Comparison of ENCODE assay signal across 7 mouse cellular contexts in genomic region chr15:98918499-98918895, GRCm38 (mm10). TPM values are rescaled to one million over a fixed set of nuclear protein-coding genes. Genes with fewer than 3 reads are reported as not detected.
DNase-seq lines count a peak whose midpoint lies in the region; ATAC-seq and TF ChIP-seq lines count a peak whose summit lies in the region.
"Not testable (repeated sequence)": the region's sequence is repeated elsewhere in the genome, so short reads cannot be mapped to it uniquely, and the experiment has no call there.

No protein-coding gene starts in this region.

- not testable (repeated sequence) for DNase-seq in forebrain, embryonic 14.5 days (ENCODE audit: low spot score); lung, postnatal 0 days (ENCODE audit: low spot score)

- peak overlapping the region; percentile 44 for H3K4me2 ChIP-seq in forebrain, embryonic 14.5 days (ENCODE audit: low read length)
- H3K4me2 ChIP-seq in heart, embryonic 16.5 days (ENCODE audit: low read depth, low read length): peak overlapping the region; percentile 64
- H3K4me2 ChIP-seq in intestine, postnatal 0 days (replicated peaks; ENCODE audit: low read depth): peak overlapping the region; percentile 82
- H3K4me2 ChIP-seq in limb, embryonic 15.5 days: peak overlapping the region; percentile 78
- peak overlapping the region; percentile 48 for H3K4me2 ChIP-seq in lung, postnatal 0 days (replicated peaks; ENCODE audit: low read depth, low read length)
- peak overlapping the region; percentile 83 for H3K4me2 ChIP-seq in neural tube, embryonic 12.5 days (replicated peaks)

- H3K36me3 ChIP-seq in forebrain, embryonic 14.5 days (ENCODE audit: control insufficient read depth, insufficient read depth, low read length): peaks cover 14% of the 10 kb centered on the region
- H3K36me3 ChIP-seq in heart, embryonic 16.5 days (ENCODE audit: control insufficient read depth, insufficient read depth); intestine, postnatal 0 days (ENCODE audit: control insufficient read depth, insufficient read depth); limb, embryonic 15.5 days; lung, postnatal 0 days (ENCODE audit: insufficient read depth, low read length): not testable (repeated sequence)
- peaks cover 15% of the 10 kb centered on the region for H3K36me3 ChIP-seq in neural tube, embryonic 12.5 days

- TF ChIP-seq CTCF in cortical plate, adult 2 months (IDR thresholded peaks at IDR 0.05; ENCODE audit: extremely low read depth, insufficient read depth, low read length); intestine, postnatal 0 days (IDR thresholded peaks at IDR 0.05; ENCODE audit: low read depth); lung, postnatal 0 days (IDR thresholded peaks at IDR 0.05): not testable (repeated sequence)

- H3K4me1 ChIP-seq in cortical plate, adult 2 months (ENCODE audit: control insufficient read depth, insufficient read depth, low read length); heart, embryonic 16.5 days (ENCODE audit: control insufficient read depth, insufficient read depth, low read length); intestine, postnatal 0 days (replicated peaks; ENCODE audit: control insufficient read depth, insufficient read depth, low read length); lung, postnatal 0 days (ENCODE audit: insufficient read depth, low read depth, low read length): not testable (repeated sequence)
- H3K4me1 ChIP-seq in forebrain, embryonic 14.5 days (ENCODE audit: control insufficient read depth, insufficient read depth, low read length): peaks cover 14% of the 10 kb centered on the region
- H3K4me1 ChIP-seq in limb, embryonic 15.5 days: peaks cover 19% of the 10 kb centered on the region
- H3K4me1 ChIP-seq in neural tube, embryonic 12.5 days: peaks cover 26% of the 10 kb centered on the region

- peak overlapping the region; percentile 74 for H3K4me3 ChIP-seq in cortical plate, adult 2 months (ENCODE audit: insufficient read depth, low read length)
- peak overlapping the region; percentile 98 for H3K4me3 ChIP-seq in forebrain, embryonic 14.5 days (ENCODE audit: low read depth, low read length)
- H3K4me3 ChIP-seq in heart, embryonic 16.5 days (ENCODE audit: low read length): peak overlapping the region; percentile 95
- peak overlapping the region; percentile 89 for H3K4me3 ChIP-seq in intestine, postnatal 0 days (ENCODE audit: low read depth, low read length)
- H3K4me3 ChIP-seq in limb, embryonic 15.5 days: peak overlapping the region; percentile 84
- H3K4me3 ChIP-seq in lung, postnatal 0 days (ENCODE audit: low read depth, low read length): peak overlapping the region; percentile 19; the same call in 1 of the 2 replicates
- H3K4me3 ChIP-seq in neural tube, embryonic 12.5 days: peak overlapping the region; percentile 88

- TF ChIP-seq POLR2A in cortical plate, adult 2 months (IDR thresholded peaks at IDR 0.05; ENCODE audit: extremely low read depth, insufficient read depth, low read length): not testable (repeated sequence)

- H3K27me3 ChIP-seq in forebrain, embryonic 14.5 days (replicated peaks; ENCODE audit: control insufficient read depth, insufficient read depth, low read length); heart, embryonic 16.5 days (ENCODE audit: control insufficient read depth, insufficient read depth, low read length); intestine, postnatal 0 days (replicated peaks; ENCODE audit: control insufficient read depth, insufficient read depth, low read length); limb, embryonic 15.5 days; lung, postnatal 0 days (replicated peaks; ENCODE audit: insufficient read depth, low read length); neural tube, embryonic 12.5 days (replicated peaks): not testable (repeated sequence)

- not testable (repeated sequence) for H3K27ac ChIP-seq in cortical plate, adult 2 months (ENCODE audit: insufficient read depth, low read length)
- peak overlapping the region; percentile 98 for H3K27ac ChIP-seq in forebrain, embryonic 14.5 days (ENCODE audit: low read depth, low read length)
- peak overlapping the region; percentile 74 for H3K27ac ChIP-seq in heart, embryonic 16.5 days (ENCODE audit: low read length)
- H3K27ac ChIP-seq in intestine, postnatal 0 days (ENCODE audit: low read depth, low read length): peak overlapping the region; percentile 93
- H3K27ac ChIP-seq in limb, embryonic 15.5 days: peak overlapping the region; percentile 95
- peak overlapping the region; percentile 74; the same call in 1 of the 2 replicates for H3K27ac ChIP-seq in lung, postnatal 0 days (ENCODE audit: low read length)
- peak overlapping the region; percentile 37; the same call in 1 of the 2 replicates for H3K27ac ChIP-seq in neural tube, embryonic 12.5 days

- not testable (repeated sequence) for TF ChIP-seq EP300 in lung, postnatal 0 days (IDR thresholded peaks at IDR 0.05)

- 27% methylated on average over 8 of the region's 8 CpGs for WGBS in forebrain, embryonic 14.5 days
- 28% methylated on average over 8 of the region's 8 CpGs for WGBS in heart, embryonic 16.5 days
- 20% methylated on average over 8 of the region's 8 CpGs for WGBS in intestine, postnatal 0 days
- WGBS in limb, embryonic 15.5 days: 22% methylated on average over 8 of the region's 8 CpGs
- 18% methylated on average over 8 of the region's 8 CpGs for WGBS in lung, postnatal 0 days
- 27% methylated on average over 8 of the region's 8 CpGs for WGBS in neural tube, embryonic 12.5 days

- not testable (repeated sequence) for ATAC-seq in forebrain, embryonic 14.5 days; heart, embryonic 16.5 days (replicated peaks; ENCODE audit: extremely low read depth, insufficient read depth, low FRiP score); intestine, postnatal 0 days; limb, embryonic 15.5 days (ENCODE audit: insufficient number of reproducible peaks, low FRiP score, low TSS enrichment, low read depth); lung, postnatal 0 days; neural tube, embryonic 12.5 days (ENCODE audit: low FRiP score, low read depth)

- H3K9ac ChIP-seq in forebrain, embryonic 14.5 days (ENCODE audit: low read length): peak overlapping the region; percentile 89
- peak overlapping the region; percentile 72 for H3K9ac ChIP-seq in heart, embryonic 16.5 days (ENCODE audit: low read length)
- H3K9ac ChIP-seq in intestine, postnatal 0 days (ENCODE audit: low read depth, low read length): peak overlapping the region; percentile 40; the same call in 1 of the 2 replicates
- H3K9ac ChIP-seq in limb, embryonic 15.5 days: 0 out of 2 replicates have a peak overlapping the region, but pooled peaks have one; percentile 14
- 0 out of 2 replicates have a peak overlapping the region, but pooled peaks have one; percentile 6 for H3K9ac ChIP-seq in lung, postnatal 0 days (replicated peaks; ENCODE audit: low read depth)
- peak overlapping the region; percentile 45; the same call in 1 of the 2 replicates for H3K9ac ChIP-seq in neural tube, embryonic 12.5 days

- H3K9me3 ChIP-seq in forebrain, embryonic 14.5 days (replicated peaks; ENCODE audit: control insufficient read depth, low read length); heart, embryonic 16.5 days (replicated peaks; ENCODE audit: control insufficient read depth, low read length); intestine, postnatal 0 days (ENCODE audit: control insufficient read depth); limb, embryonic 15.5 days; lung, postnatal 0 days (ENCODE audit: low read length); neural tube, embryonic 12.5 days: not testable (repeated sequence)

RNA-seq across cellular contexts. Expression of gene Lmbr1l, which starts 0.5 kb away (rescaled TPM):
- polyA plus RNA-seq in cortical plate, adult 2 months (2012; rRNA removed): 24.7 and 27.1 TPM in 2 replicates
- polyA plus RNA-seq in forebrain, embryonic 14.5 days (2014; fragmentation: Nextera tagmentation; extraction: Ambion mirVana): 10.9 TPM in 2 replicates
- 13.3 and 13.9 TPM in 2 replicates for polyA plus RNA-seq in heart, embryonic 16.5 days (2015; fragmentation: Nextera tagmentation; extraction: Ambion mirVana)
- 27.0 and 30.6 TPM in 2 replicates for polyA plus RNA-seq in intestine, postnatal 0 days (2015; fragmentation: Nextera tagmentation; extraction: Ambion mirVana)
- 19.7 and 21.8 TPM in 2 replicates for polyA plus RNA-seq in limb, embryonic 15.5 days (2015; fragmentation: Nextera tagmentation; extraction: Ambion mirVana)
- polyA plus RNA-seq in lung, postnatal 0 days (2015; fragmentation: Nextera tagmentation; extraction: Ambion mirVana): 16.5 and 17.0 TPM in 2 replicates
- 35.9 and 40.0 TPM in 2 replicates for polyA plus RNA-seq in neural tube, embryonic 12.5 days (2016; fragmentation: Nextera tagmentation; extraction: Ambion mirVana)

RNA-seq across cellular contexts. Expression of gene Tuba1b, which starts 15.9 kb away (rescaled TPM):
- polyA plus RNA-seq in cortical plate, adult 2 months (2012; rRNA removed): 1,160 and 1,231 TPM in 2 replicates
- 1,499 and 1,719 TPM in 2 replicates for polyA plus RNA-seq in forebrain, embryonic 14.5 days (2014; fragmentation: Nextera tagmentation; extraction: Ambion mirVana)
- 1,504 and 1,594 TPM in 2 replicates for polyA plus RNA-seq in heart, embryonic 16.5 days (2015; fragmentation: Nextera tagmentation; extraction: Ambion mirVana)
- polyA plus RNA-seq in intestine, postnatal 0 days (2015; fragmentation: Nextera tagmentation; extraction: Ambion mirVana): 391 and 435 TPM in 2 replicates
- polyA plus RNA-seq in limb, embryonic 15.5 days (2015; fragmentation: Nextera tagmentation; extraction: Ambion mirVana): 1,374 and 1,490 TPM in 2 replicates
- polyA plus RNA-seq in lung, postnatal 0 days (2015; fragmentation: Nextera tagmentation; extraction: Ambion mirVana): 415 and 427 TPM in 2 replicates
- 1,299 and 1,329 TPM in 2 replicates for polyA plus RNA-seq in neural tube, embryonic 12.5 days (2016; fragmentation: Nextera tagmentation; extraction: Ambion mirVana)

RNA-seq across cellular contexts. Expression of gene Dhh, which starts 20.2 kb away (rescaled TPM):
- 0.25 and 0.28 TPM in 2 replicates for polyA plus RNA-seq in cortical plate, adult 2 months (2012; rRNA removed)
- 0.18 and 0.36 TPM in 2 replicates for polyA plus RNA-seq in forebrain, embryonic 14.5 days (2014; fragmentation: Nextera tagmentation; extraction: Ambion mirVana)
- 2.0 and 2.5 TPM in 2 replicates for polyA plus RNA-seq in heart, embryonic 16.5 days (2015; fragmentation: Nextera tagmentation; extraction: Ambion mirVana)
- polyA plus RNA-seq in intestine, postnatal 0 days (2015; fragmentation: Nextera tagmentation; extraction: Ambion mirVana): 0.88 and 0.93 TPM in 2 replicates
- polyA plus RNA-seq in limb, embryonic 15.5 days (2015; fragmentation: Nextera tagmentation; extraction: Ambion mirVana): 1.8 and 2.7 TPM in 2 replicates
- 5.1 and 6.6 TPM in 2 replicates for polyA plus RNA-seq in lung, postnatal 0 days (2015; fragmentation: Nextera tagmentation; extraction: Ambion mirVana)
- 1.6 and 1.9 TPM in 2 replicates for polyA plus RNA-seq in neural tube, embryonic 12.5 days (2016; fragmentation: Nextera tagmentation; extraction: Ambion mirVana)

RNA-seq across cellular contexts. Expression of gene Rhebl1, which starts 24.2 kb away (rescaled TPM):
- polyA plus RNA-seq in cortical plate, adult 2 months (2012; rRNA removed): 18.3 and 19.9 TPM in 2 replicates
- polyA plus RNA-seq in forebrain, embryonic 14.5 days (2014; fragmentation: Nextera tagmentation; extraction: Ambion mirVana): 30.3 and 33.5 TPM in 2 replicates
- polyA plus RNA-seq in heart, embryonic 16.5 days (2015; fragmentation: Nextera tagmentation; extraction: Ambion mirVana): 5.6 and 7.3 TPM in 2 replicates
- 9.4 and 9.7 TPM in 2 replicates for polyA plus RNA-seq in intestine, postnatal 0 days (2015; fragmentation: Nextera tagmentation; extraction: Ambion mirVana)
- 14.1 and 14.2 TPM in 2 replicates for polyA plus RNA-seq in limb, embryonic 15.5 days (2015; fragmentation: Nextera tagmentation; extraction: Ambion mirVana)
- 8.1 and 10.2 TPM in 2 replicates for polyA plus RNA-seq in lung, postnatal 0 days (2015; fragmentation: Nextera tagmentation; extraction: Ambion mirVana)
- 27.8 and 27.9 TPM in 2 replicates for polyA plus RNA-seq in neural tube, embryonic 12.5 days (2016; fragmentation: Nextera tagmentation; extraction: Ambion mirVana)

RNA-seq across cellular contexts. Expression of gene Gm49450, which starts 34.9 kb away (rescaled TPM):
- polyA plus RNA-seq in cortical plate, adult 2 months (2012; rRNA removed): 0.35 and 0.55 TPM in 2 replicates
- not detected in 2 replicates for polyA plus RNA-seq in forebrain, embryonic 14.5 days (2014; fragmentation: Nextera tagmentation; extraction: Ambion mirVana)
- not detected in 2 replicates for polyA plus RNA-seq in heart, embryonic 16.5 days (2015; fragmentation: Nextera tagmentation; extraction: Ambion mirVana)
- polyA plus RNA-seq in intestine, postnatal 0 days (2015; fragmentation: Nextera tagmentation; extraction: Ambion mirVana): not detected in 2 replicates
- polyA plus RNA-seq in limb, embryonic 15.5 days (2015; fragmentation: Nextera tagmentation; extraction: Ambion mirVana): not detected in 2 replicates
- not detected in 2 replicates for polyA plus RNA-seq in lung, postnatal 0 days (2015; fragmentation: Nextera tagmentation; extraction: Ambion mirVana)
- polyA plus RNA-seq in neural tube, embryonic 12.5 days (2016; fragmentation: Nextera tagmentation; extraction: Ambion mirVana): not detected in 2 replicates

Comparison
In these comparisons a context has a peak if more than half of its experiments do, and no peak if none do; other contexts are left out.
1. H3K4me3 ChIP-seq: peak in every context shown above with its lines; median percentile 98 in forebrain, embryonic 14.5 days; 95 in heart, embryonic 16.5 days; 89 in intestine, postnatal 0 days; 88 in neural tube, embryonic 12.5 days; 84 in limb, embryonic 15.5 days; 74 in cortical plate, adult 2 months; 19 in lung, postnatal 0 days.
2. H3K9ac ChIP-seq: peak in every context shown above with its lines; median percentile 89 in forebrain, embryonic 14.5 days; 72 in heart, embryonic 16.5 days; 45 in neural tube, embryonic 12.5 days; 40 in intestine, postnatal 0 days; 14 in limb, embryonic 15.5 days; 6 in lung, postnatal 0 days.